Mouse (Mus musculus) ES-CJ7 (cell line): ENCODE data around the gene Odam.

Experiments
- DNase-seq: peaks from one replicate; pipeline ENCODE4 v3.0.0; 2011; ENCODE audit warnings: low read depth, low spot score

The Odam gene

DNA sequence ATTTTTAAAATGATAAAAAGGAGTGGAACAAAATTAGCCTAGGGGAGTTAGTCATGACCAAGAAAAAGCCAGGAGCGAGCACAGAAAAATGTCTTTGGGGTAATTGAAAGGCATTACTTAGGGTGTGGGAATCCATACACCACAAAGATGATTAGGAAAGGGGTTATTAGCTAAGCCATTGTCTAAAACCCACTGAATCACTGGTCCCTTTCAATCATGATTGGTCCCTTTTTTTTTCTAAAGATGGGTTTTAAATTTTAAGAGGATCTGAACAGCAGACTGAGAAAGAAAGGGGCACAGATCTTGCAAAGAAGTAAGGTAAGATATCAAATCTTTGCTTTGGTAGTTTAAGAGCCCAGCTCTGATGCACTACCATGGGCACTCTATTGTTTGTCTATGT is at the start of gene Odam:
TSS of gene Odam (plus strand) at position 301 of the 400 bp plus-strand sequence.
- DNase-seq, result no peak

DNA sequence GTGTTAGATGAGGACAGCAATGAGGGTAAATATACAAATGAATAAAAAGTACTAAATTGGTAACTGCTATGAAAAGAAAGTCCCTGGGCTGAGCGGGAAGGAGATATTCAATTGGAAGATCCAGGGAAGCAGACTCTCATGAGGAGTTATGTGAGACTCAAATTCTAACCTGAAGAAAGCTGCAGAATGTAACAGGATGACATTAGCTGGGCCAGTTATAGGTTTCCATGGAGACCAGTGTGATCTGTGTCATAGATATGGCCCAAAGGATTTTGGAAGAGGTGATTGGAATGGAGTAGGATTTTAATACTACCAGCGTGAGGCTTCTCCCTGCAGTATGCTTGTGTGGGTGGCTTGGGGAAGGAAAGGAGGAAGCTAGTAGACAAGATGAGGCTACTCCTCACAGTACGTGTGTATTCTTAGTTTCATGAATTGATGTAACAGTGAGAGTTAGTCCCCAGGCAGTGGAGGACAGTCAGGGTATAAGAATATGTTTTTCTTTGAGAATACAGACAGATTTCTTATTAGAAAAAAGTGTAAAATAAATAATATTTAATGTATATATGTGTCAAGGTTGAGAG is 29.6 kb upstream of the Odam start:
- DNase-seq, result no peak

DNA sequence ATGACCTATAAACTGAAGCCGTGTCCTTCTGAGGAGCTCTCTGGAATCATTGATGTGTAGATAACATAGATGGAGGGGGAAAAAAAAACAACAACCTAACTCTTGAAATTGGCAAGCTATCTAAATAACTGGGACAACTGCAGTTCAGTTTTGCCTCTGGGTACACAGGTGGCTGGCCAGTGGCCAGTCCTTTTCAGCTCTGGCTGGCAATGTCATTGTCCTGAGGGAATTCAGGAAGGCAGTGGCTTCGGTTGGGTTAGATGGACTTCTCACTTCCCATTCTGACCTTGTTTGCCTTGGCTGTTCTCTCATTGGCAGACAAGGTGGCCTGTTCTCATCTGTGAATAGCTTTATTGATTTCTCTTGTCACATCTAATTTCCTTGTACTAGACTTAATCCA is 14.7 kb upstream of the Odam start:
- no peak for DNase-seq

DNA sequence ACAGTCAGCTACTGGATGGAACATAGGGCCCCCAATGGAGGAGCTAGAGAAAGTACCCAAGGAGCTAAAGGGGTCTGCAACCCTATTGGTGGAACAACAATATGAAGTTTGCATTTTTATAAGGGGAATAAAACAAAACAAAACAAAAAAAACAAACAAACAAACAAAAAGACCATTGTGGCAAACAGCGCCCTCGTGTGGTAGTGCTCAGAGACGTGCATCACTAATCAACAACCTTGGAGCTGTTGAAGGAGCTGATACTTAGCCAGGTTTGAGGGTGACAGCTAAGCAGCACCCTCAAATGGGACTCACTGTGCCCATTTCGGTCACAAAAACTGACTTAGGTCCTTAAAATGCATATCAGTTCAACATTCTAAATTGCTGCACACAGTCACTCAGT is 13.4 kb upstream of the Odam start:
- DNase-seq, result peak; percentile 24

DNA sequence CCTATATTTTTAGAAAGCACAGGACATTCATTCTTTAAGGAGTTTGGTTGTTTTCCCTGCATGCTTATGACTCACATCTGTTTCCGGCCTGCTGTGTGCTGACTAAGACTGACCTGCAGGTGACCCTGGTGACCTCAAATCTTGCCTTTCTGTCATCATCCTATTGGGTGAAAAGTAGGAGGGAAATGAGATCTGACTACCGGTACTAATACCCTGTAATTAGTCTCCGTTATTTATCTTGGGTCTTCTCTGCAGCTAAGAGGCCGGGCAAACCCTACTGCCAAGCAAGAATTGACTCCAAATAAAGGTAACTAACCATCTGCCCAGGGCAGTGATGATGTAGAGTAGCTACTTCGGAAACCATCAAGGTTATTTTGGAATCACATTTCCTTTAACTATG is 40.5 kb downstream of the Odam start, which contains the start of gene Csn3:
TSS of gene Csn3 (plus strand) at position 208 of the 400 bp plus-strand sequence.
- peak; percentile 7 for DNase-seq

DNA sequence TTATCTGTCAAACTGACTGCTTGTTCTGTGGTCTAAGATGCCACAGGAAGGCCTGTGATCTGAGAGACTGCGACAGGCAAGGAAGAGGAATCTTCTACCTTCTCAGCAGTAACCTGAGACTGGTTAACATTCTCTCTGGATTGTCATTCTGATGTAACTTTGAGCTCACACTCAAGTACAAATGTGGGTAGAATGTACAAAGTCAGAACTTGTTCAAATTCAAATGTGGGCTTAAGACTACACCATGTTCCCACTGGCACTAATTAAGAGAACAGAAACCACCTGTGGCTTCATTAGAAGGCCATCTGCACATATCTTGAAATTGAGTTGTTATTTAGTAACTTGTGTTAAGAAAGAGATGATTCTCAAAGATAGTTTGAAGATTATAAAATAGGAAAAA is 46.8 kb downstream of the Odam start:
- DNase-seq, result peak; percentile 63

DNA sequence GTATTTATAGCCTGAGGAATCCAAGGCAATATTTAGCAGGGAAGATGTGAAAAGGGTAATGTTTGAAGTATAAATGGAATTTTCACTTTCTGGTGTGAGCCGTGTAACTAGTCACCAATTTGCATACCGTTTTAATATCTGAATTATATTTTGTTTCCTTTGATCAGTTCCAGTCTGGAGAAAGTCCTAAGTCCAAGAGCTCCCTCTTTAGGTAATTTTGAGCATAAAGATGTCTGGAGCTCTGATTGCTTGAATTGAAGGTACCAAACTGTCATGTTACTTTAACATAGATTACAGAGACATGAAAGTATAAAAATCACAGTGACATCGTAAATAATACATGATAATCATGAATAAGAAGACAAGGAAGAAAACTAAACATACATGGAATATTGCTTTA is 55.9 kb downstream of the Odam start:
- DNase-seq, result no peak

DNA sequence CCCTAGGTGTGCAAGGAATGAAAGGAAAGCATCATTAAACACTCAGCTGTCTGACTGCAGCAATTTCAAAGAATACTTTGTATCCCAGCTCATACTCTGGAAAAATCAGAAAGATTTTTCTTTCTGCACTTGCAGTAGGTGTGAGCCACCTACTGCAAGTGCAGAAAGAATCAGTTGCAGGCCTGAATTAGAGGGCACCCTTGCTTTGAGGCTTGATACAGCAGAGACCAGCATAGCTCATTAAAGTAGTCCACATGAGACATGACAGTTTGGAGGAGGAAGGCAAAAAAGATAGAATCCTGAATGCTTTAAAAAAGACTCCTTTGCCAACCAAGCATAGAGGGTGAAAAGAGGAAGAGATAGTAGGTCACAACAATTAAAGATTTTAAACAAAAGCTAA is 57.7 kb downstream of the Odam start:
- DNase-seq, result no peak
